Mouse (Mus musculus): ENCODE measurements around the gene Gm5901. TPM values are rescaled to one million over a fixed set of nuclear protein-coding genes. Genes with fewer than 3 reads are reported as not detected.

Gm5901 gene
- total and polyA plus RNA-seq, 3 experiments, result 0.30 to 0.44 TPM; not detected in 1

- H3K27ac ChIP-seq (ENCODE audit: insufficient read depth, low read depth), result no peak overlapping the region
- H3K4me1 ChIP-seq (ENCODE audit: control insufficient read depth in 1 of 2, insufficient read depth in 2 of 2), result no peaks in the 10 kb centered on the region
- in situ Hi-C loops (cut with MboI; ENCODE audit: low pct_ligation_motif_present, low pct_unique_long_range_greater_than_20kb, low sequenced_read_pairs) (no loop called here), dilution Hi-C loops (cut with MboI; ENCODE audit: extremely low pct_ligation_motif_present, extremely low pct_unique_long_range_greater_than_20kb, low sequenced_read_pairs) (no loop called here)
- no peak for DNase-seq (ENCODE audit: extremely low read depth)
- H3K9ac ChIP-seq (ENCODE audit: insufficient read depth, low read depth), result no peak overlapping the region
- H3K9me3 ChIP-seq (replicated peaks; ENCODE audit: low read length), result no peaks in the 10 kb centered on the region
- TF ChIP-seq ZMIZ1 (IDR thresholded peaks at IDR 0.05; ENCODE audit: low read depth, low read length) (no peak), MAFK (IDR thresholded peaks at IDR 0.05; ENCODE audit: insufficient replicate concordance, low read length) (no peak), HCFC1 (IDR thresholded peaks at IDR 0.05; ENCODE audit: low read depth, low read length) (no peak), ETS1 (conservative IDR thresholded peaks at IDR 0.05; ENCODE audit: low read depth, low read length) (no peak), JUN (IDR thresholded peaks at IDR 0.05; ENCODE audit: insufficient read depth, low read depth, low read length) (no peak)
- H3K4me3 ChIP-seq (replicated peaks in 1 of 3; ENCODE audit: low read depth in 2 of 3, low read length in 2 of 3, poor library complexity in 1 of 3), result no peak overlapping the region
- H3K27me3 ChIP-seq (replicated peaks), result peaks cover 2% of the 10 kb centered on the region
- no peak overlapping the region for H3K4me2 ChIP-seq (ENCODE audit: insufficient read depth, low read depth, poor library complexity, severe bottlenecking)
- H3K36me3 ChIP-seq (replicated peaks in 1 of 2; ENCODE audit: control insufficient read depth in 1 of 2, insufficient read depth in 1 of 2, low read length in 1 of 2), result no peaks in the 10 kb centered on the region
- H3K79me2 ChIP-seq (replicated peaks; ENCODE audit: control insufficient read depth, extremely low read depth, insufficient read depth, poor library complexity, severe bottlenecking), result no peaks in the 10 kb centered on the region
Measured at GRCm38 (mm10) chr7:105424368-105424767, 49.5 kb downstream of the Gm5901 start.

- Histone ChIP-seq H3K9ac (ENCODE audit: insufficient read depth, low read depth) (no peak within 1 kb of the TSS), H3K36me3 (replicated peaks in 1 of 2; ENCODE audit: control insufficient read depth in 1 of 2, insufficient read depth in 1 of 2, low read length in 1 of 2) (no peaks in the 10 kb centered on the region), H3K4me3 (replicated peaks in 1 of 3; ENCODE audit: low read depth in 2 of 3, low read length in 2 of 3, poor library complexity in 1 of 3) (no peak within 1 kb of the TSS), H3K4me2 (ENCODE audit: insufficient read depth, low read depth, poor library complexity, severe bottlenecking) (no peak within 1 kb of the TSS), H3K27me3 (replicated peaks) (peaks cover 2% of the 10 kb centered on the region), H3K27ac (ENCODE audit: insufficient read depth, low read depth) (no peak within 1 kb of the TSS), H3K79me2 (replicated peaks; ENCODE audit: control insufficient read depth, extremely low read depth, insufficient read depth, poor library complexity, severe bottlenecking) (no peaks in the 10 kb centered on the region), H3K9me3 (replicated peaks; ENCODE audit: low read length) (no peaks in the 10 kb centered on the region), H3K4me1 (ENCODE audit: control insufficient read depth in 1 of 2, insufficient read depth in 2 of 2) (peaks cover 0 to 3% of the 10 kb centered on the region in 2 experiments; a peak in 1 of 4 replicates)
- in situ Hi-C loops (cut with MboI; ENCODE audit: low pct_ligation_motif_present, low pct_unique_long_range_greater_than_20kb, low sequenced_read_pairs) (no loop called here), dilution Hi-C loops (cut with MboI; ENCODE audit: extremely low pct_ligation_motif_present, extremely low pct_unique_long_range_greater_than_20kb, low sequenced_read_pairs) (no loop called here)
- no peak for TF ChIP-seq KAT2A (IDR thresholded peaks at IDR 0.05; ENCODE audit: insufficient replicate concordance, low read length)
- no peak for TF ChIP-seq UBTF (IDR thresholded peaks at IDR 0.05; ENCODE audit: low read depth, low read length)
- no peak for TF ChIP-seq ZMIZ1 (IDR thresholded peaks at IDR 0.05; ENCODE audit: low read depth, low read length)
- TF ChIP-seq USF1 (IDR thresholded peaks at IDR 0.05; ENCODE audit: low read depth, low read length), result no peak
- no peak for TF ChIP-seq IRF4 (IDR thresholded peaks at IDR 0.05; ENCODE audit: low read depth, low read length)
- TF ChIP-seq SMC3 (IDR thresholded peaks at IDR 0.05; ENCODE audit: low read depth, low read length), result no peak
- no peak for TF ChIP-seq ELF1 (IDR thresholded peaks at IDR 0.05; ENCODE audit: low read depth, low read length)
- no peak for TF ChIP-seq MXI1 (IDR thresholded peaks at IDR 0.05; ENCODE audit: low read depth, low read length)
- no peak for TF ChIP-seq MAFK (IDR thresholded peaks at IDR 0.05; ENCODE audit: insufficient replicate concordance, low read length)
- no peak for TF ChIP-seq CHD1 (IDR thresholded peaks at IDR 0.05; ENCODE audit: low read depth, low read length)
- no peak for TF ChIP-seq BHLHE40 (IDR thresholded peaks at IDR 0.05; ENCODE audit: low read depth, low read length)
- TF ChIP-seq E2F4 (IDR thresholded peaks at IDR 0.05; ENCODE audit: insufficient replicate concordance, low read depth, low read length), result no peak
- no peak for TF ChIP-seq TCF12 (IDR thresholded peaks at IDR 0.05; ENCODE audit: low read depth, low read length)
- no peak for TF ChIP-seq MAZ (IDR thresholded peaks at IDR 0.05; ENCODE audit: low read depth, low read length)
- TF ChIP-seq CTCF (conservative IDR thresholded peaks at IDR 0.05 in 1 of 2, IDR thresholded peaks at IDR 0.05 in 1 of 2; ENCODE audit: low read depth in 2 of 2, low read length in 2 of 2), result no peak
- no peak for TF ChIP-seq NRF1 (IDR thresholded peaks at IDR 0.05; ENCODE audit: low read depth, low read length)
- no peak for TF ChIP-seq RCOR1 (conservative IDR thresholded peaks at IDR 0.05; ENCODE audit: low read depth, low read length)
- TF ChIP-seq JUN (IDR thresholded peaks at IDR 0.05; ENCODE audit: insufficient read depth, low read depth, low read length), result no peak
- no peak for DNase-seq (ENCODE audit: extremely low read depth)
Measured at GRCm38 (mm10) chr7:105425424-105426043, 50.7 kb downstream of the Gm5901 start, which contains the start of gene Cckbr. TSS of gene Cckbr (plus strand) at chr7:105425731.

Measured in CH12.LX (cell line).